24 mouse cellular contexts compared by ENCODE assay signal in the genomic region with DNA sequence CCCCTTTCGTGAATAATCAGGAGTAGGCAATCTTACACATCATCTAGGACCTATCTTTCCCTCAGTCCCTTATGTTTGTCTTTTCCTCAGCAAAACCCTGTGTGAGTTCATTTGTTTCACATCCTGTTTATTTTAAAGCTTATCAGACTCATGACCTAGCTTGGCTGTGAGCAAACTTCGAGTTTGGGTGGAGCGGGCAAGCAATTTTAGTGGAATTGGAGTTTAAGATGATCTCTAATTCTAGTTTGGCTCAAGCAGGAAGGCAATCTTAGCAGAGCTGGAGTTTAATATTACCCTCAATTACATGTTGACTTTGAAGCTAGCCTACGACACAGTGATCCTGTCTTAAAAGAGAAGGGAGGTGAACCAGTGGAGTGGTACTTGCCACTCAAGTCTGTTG.
"Had no signal": no experiment of that assay in that cellular context is flagged by ENCODE, and none has a peak within 500 bp of the region (broad histone marks: within the 10 kb centered on the region; RNA-seq: fewer than 3 reads in every experiment).

No protein-coding gene starts in this region.

- H3K4me2 ChIP-seq: heart, embryonic 12.5 days; hindbrain, embryonic 12.5 days; hindbrain, embryonic 14.5 days; intestine, embryonic 15.5 days; limb, embryonic 12.5 days had no signal

- DNase-seq: gastrocnemius, adult 2 months; gastrocnemius, postnatal 10 days; gastrocnemius, postnatal 25 days; heart, postnatal 10 days; heart, postnatal 36 days; kidney, adult 18-20 months; kidney, adult 8-10 months; kidney, postnatal 10 days; kidney, postnatal 25 days; kidney, postnatal 4 days had no signal

- H3K27me3 ChIP-seq: heart, embryonic 12.5 days; hindbrain, embryonic 12.5 days; intestine, embryonic 15.5 days; limb, embryonic 12.5 days had no signal

- ATAC-seq: forebrain, embryonic 16.5 days; hindbrain, embryonic 16.5 days; inflammation-experienced regulatory T-cells, adult 6 months; intestine, embryonic 15.5 days; intestine, postnatal 0 days had no signal

- H3K27ac ChIP-seq: heart, embryonic 10.5 days; hindbrain, embryonic 10.5 days; hindbrain, embryonic 12.5 days; hindbrain, embryonic 14.5 days; intestine, embryonic 15.5 days; layer of hippocampus, adult 2 months; left cerebral cortex, adult 2 months; limb, embryonic 10.5 days; limb, embryonic 12.5 days had no signal

- H3K9ac ChIP-seq: heart, embryonic 12.5 days; hindbrain, embryonic 12.5 days; hindbrain, embryonic 14.5 days; intestine, embryonic 15.5 days; limb, embryonic 12.5 days had no signal

- H3K36me3 ChIP-seq: heart, embryonic 10.5 days; heart, embryonic 12.5 days; hindbrain, embryonic 10.5 days; hindbrain, embryonic 12.5 days; intestine, embryonic 15.5 days; limb, embryonic 10.5 days; limb, embryonic 12.5 days had no signal

- H3K9me3 ChIP-seq: heart, embryonic 10.5 days; heart, embryonic 12.5 days; hindbrain, embryonic 10.5 days; hindbrain, embryonic 12.5 days; intestine, embryonic 15.5 days; limb, embryonic 10.5 days; limb, embryonic 12.5 days had no signal

- H3K4me3 ChIP-seq: gastrocnemius, adult 2 months; heart, embryonic 10.5 days; heart, embryonic 12.5 days; hindbrain, embryonic 10.5 days; hindbrain, embryonic 12.5 days; intestine, embryonic 15.5 days; layer of hippocampus, adult 2 months; left cerebral cortex, adult 2 months; limb, embryonic 10.5 days; limb, embryonic 12.5 days had no signal
